Mouse (Mus musculus) ES-E14 (cell line): ENCODE measurements around the gene Zcrb1.

Experiments
- HCFC1 ChIP-seq: IDR thresholded peaks from 2 replicates; pipeline ENCODE4 v1.6.1; 2012; ENCODE audit warnings: low read length, inconsistent platforms, borderline replicate concordance; ENCODE audit not compliant: insufficient read depth
- MAFK ChIP-seq: IDR thresholded peaks from 2 replicates; pipeline ENCODE4 v1.6.1; 2014; ENCODE audit warnings: mild to moderate bottlenecking, low read depth, low read length, inconsistent platforms; ENCODE audit not compliant: insufficient read depth
- ZNF384 ChIP-seq: IDR thresholded peaks from 2 replicates; pipeline ENCODE4 v1.6.1; 2012; ENCODE audit warnings: low read depth, low read length, inconsistent platforms

- TF ChIP-seq HCFC1 = no peak
- no peak for TF ChIP-seq MAFK
- TF ChIP-seq ZNF384 = no peak
These were observed 22.4 kb downstream of the Zcrb1 start for GRCm38 (mm10) chr15:93375696-93376095.
